Mouse (Mus musculus): Measurements from ENCODE around the gene Cct6b. TPM values are rescaled to one million over a fixed set of nuclear protein-coding genes. Genes with fewer than 3 reads are reported as not detected.

Gene Cct6b
- polyA plus RNA-seq, 1 experiment from 2014 or later = 0.28 TPM

GRCm38 (mm10) chr11:82692668-82693067 is 71.5 kb downstream of the Cct6b start:
- H3K4me3 ChIP-seq (ENCODE audit: low read depth, low read length) = no peak overlapping the region
- ATAC-seq (no peak), DNase-seq (no peak)
- H3K9ac ChIP-seq (replicated peaks) = no peak overlapping the region
- no peaks in the 10 kb centered on the region for H3K9me3 ChIP-seq (ENCODE audit: low read length)
- H3K27ac ChIP-seq (ENCODE audit: low read depth) = no peak overlapping the region
- no peak for TF ChIP-seq EP300 (IDR thresholded peaks at IDR 0.05; ENCODE audit: low read depth)
- no peak for TF ChIP-seq CTCF (IDR thresholded peaks at IDR 0.05; ENCODE audit: low read depth)
- 81% methylated on average over 6 of the region's 6 CpGs for WGBS (ENCODE audit: insufficient replicate concordance)
- no peaks in the 10 kb centered on the region for H3K36me3 ChIP-seq (replicated peaks; ENCODE audit: insufficient read depth, low read length)
- H3K27me3 ChIP-seq (ENCODE audit: insufficient read depth, low read length) = no peaks in the 10 kb centered on the region
- H3K4me1 ChIP-seq (ENCODE audit: insufficient read depth) = no peaks in the 10 kb centered on the region
- H3K4me2 ChIP-seq (ENCODE audit: low read depth, low read length) = no peak overlapping the region

DNA sequence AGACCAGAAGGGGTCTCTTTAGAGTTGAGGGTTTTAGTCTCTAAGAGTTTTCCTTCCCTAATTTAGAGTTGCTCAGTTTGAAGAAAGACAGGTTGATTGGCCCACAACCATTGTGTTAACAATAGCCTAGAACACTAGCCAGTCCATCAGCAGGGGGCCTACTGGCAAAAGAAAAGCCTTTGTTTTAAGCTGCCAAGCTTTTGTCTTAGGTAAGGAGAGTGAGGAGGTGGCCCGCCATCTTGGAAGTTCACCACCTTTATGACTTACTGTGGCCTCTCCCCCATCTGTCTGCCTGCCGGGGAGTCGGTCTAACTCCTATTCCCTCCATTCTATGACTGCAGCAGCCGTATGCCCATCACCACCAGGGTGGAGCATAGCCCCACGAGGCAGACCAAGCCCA is 73.6 kb downstream of the Cct6b start:
- no peaks in the 10 kb centered on the region for H3K4me1 ChIP-seq (ENCODE audit: insufficient read depth)
- no peak overlapping the region for H3K9ac ChIP-seq (replicated peaks)
- H3K27ac ChIP-seq (ENCODE audit: low read depth) = no peak overlapping the region
- H3K4me3 ChIP-seq (ENCODE audit: low read depth, low read length) = no peak overlapping the region
- no peak overlapping the region for H3K4me2 ChIP-seq (ENCODE audit: low read depth, low read length)
- H3K27me3 ChIP-seq (ENCODE audit: insufficient read depth, low read length) = no peaks in the 10 kb centered on the region
- no peak for TF ChIP-seq CTCF (IDR thresholded peaks at IDR 0.05; ENCODE audit: low read depth)
- no peak for TF ChIP-seq EP300 (IDR thresholded peaks at IDR 0.05; ENCODE audit: low read depth)
- DNase-seq (no peak), ATAC-seq (no peak)
- WGBS (ENCODE audit: insufficient replicate concordance) = 67% methylated on average over 5 of the region's 5 CpGs
- H3K9me3 ChIP-seq (ENCODE audit: low read length) = no peaks in the 10 kb centered on the region
- no peaks in the 10 kb centered on the region for H3K36me3 ChIP-seq (replicated peaks; ENCODE audit: insufficient read depth, low read length)

- no peak for TF ChIP-seq CTCF (IDR thresholded peaks at IDR 0.05; ENCODE audit: low read depth)
- H3K4me1 ChIP-seq (ENCODE audit: insufficient read depth) = no peaks in the 10 kb centered on the region
Observed at GRCm38 (mm10) chr11:82687668-82688067, 76.5 kb downstream of the Cct6b start.

DNA sequence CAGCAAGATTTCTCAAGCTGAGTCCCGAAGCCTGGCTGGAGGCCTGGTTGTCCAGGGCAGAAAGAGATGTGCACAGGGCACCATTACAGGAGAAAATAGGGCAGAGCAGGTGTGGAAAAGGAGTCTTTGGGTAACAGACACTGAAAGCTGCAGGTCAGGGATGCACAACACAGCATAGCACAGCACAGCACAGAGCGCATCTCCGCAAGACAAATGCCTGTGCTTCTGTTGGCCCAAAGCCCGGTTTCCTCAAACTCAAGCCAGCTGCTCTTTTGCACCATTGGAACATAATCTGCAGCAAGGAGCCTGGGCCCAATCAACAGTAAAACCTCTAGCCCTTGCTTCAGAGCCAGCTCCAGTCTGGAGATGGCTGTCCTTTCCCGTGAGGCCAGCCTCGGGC is 79.4 kb downstream of the Cct6b start:
- TF ChIP-seq EP300 (IDR thresholded peaks at IDR 0.05; ENCODE audit: low read depth) (no peak), CTCF (IDR thresholded peaks at IDR 0.05; ENCODE audit: low read depth) (no peak)
- WGBS (ENCODE audit: insufficient replicate concordance) = 71% methylated on average over 6 of the region's 6 CpGs
- Histone ChIP-seq H3K4me3 (ENCODE audit: low read depth, low read length) (no peak overlapping the region), H3K9ac (replicated peaks) (no peak overlapping the region), H3K36me3 (replicated peaks; ENCODE audit: insufficient read depth, low read length) (no peaks in the 10 kb centered on the region), H3K27ac (ENCODE audit: low read depth) (no peak overlapping the region), H3K4me1 (ENCODE audit: insufficient read depth) (no peaks in the 10 kb centered on the region), H3K9me3 (ENCODE audit: low read length) (no peaks in the 10 kb centered on the region), H3K4me2 (ENCODE audit: low read depth, low read length) (no peak overlapping the region), H3K27me3 (ENCODE audit: insufficient read depth, low read length) (no peaks in the 10 kb centered on the region)
- DNase-seq = no peak
- no peak for ATAC-seq

More at GRCm38 (mm10) chr11:82687668-82688067, 76.5 kb downstream of the Cct6b start:
- no peak overlapping the region for H3K4me2 ChIP-seq (ENCODE audit: low read depth, low read length)
- DNase-seq (no peak), ATAC-seq (no peak)
- no peak overlapping the region for H3K9ac ChIP-seq (replicated peaks)
- no peak overlapping the region for H3K4me3 ChIP-seq (ENCODE audit: low read depth, low read length)
- no peaks in the 10 kb centered on the region for H3K36me3 ChIP-seq (replicated peaks; ENCODE audit: insufficient read depth, low read length)
- H3K27me3 ChIP-seq (ENCODE audit: insufficient read depth, low read length) = no peaks in the 10 kb centered on the region
- H3K27ac ChIP-seq (ENCODE audit: low read depth) = no peak overlapping the region
- no peaks in the 10 kb centered on the region for H3K9me3 ChIP-seq (ENCODE audit: low read length)

DNA sequence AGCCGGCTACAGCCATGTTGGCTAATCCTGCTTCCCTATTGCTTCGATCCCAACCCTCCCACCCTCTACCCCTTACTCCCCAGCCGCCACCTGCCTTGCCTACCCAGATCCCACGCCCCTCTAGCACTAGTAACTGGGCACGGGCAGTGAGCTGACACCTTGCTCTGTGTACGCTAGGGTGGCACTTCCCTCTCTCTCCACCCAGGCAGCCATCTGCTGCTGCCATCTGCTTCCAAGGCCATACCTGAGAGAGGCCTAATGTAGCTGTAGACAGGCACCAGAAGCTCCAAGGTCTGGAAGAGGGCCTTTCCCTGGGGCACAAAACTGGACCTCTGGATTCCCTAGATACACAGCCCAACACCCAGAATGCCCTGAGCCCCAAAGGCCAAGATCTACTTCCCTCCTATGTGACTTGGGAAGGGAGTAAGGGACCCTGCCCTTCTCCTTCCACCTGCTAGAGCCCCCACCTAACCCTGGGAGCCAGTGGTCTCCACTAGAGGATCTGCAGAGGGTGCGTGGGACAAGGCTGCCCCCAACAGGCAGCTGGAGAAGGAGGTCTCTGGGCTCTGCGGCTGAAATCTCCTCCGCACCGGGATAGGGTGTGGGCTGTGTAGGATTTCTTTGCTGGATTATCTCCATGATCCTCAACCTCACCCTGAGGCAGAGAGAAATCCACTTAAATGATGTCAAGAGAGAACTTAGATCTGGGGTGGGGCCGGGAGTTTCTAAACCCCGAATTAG is 80.2 kb downstream of the Cct6b start:
- Histone ChIP-seq H3K36me3 (replicated peaks; ENCODE audit: insufficient read depth, low read length) (no peaks in the 10 kb centered on the region), H3K4me1 (ENCODE audit: insufficient read depth) (no peaks in the 10 kb centered on the region), H3K9ac (replicated peaks) (no peak overlapping the region), H3K27me3 (ENCODE audit: insufficient read depth, low read length) (no peaks in the 10 kb centered on the region), H3K9me3 (ENCODE audit: low read length) (no peaks in the 10 kb centered on the region), H3K4me3 (ENCODE audit: low read depth, low read length) (no peak overlapping the region), H3K27ac (ENCODE audit: low read depth) (no peak overlapping the region), H3K4me2 (ENCODE audit: low read depth, low read length) (no peak overlapping the region)
- 47% methylated on average over 12 of the region's 12 CpGs for WGBS (ENCODE audit: insufficient replicate concordance)
- ATAC-seq (no peak), DNase-seq (peak; percentile 17)
- TF ChIP-seq EP300 (IDR thresholded peaks at IDR 0.05; ENCODE audit: low read depth) = no peak
- peak; percentile 57 for TF ChIP-seq CTCF (IDR thresholded peaks at IDR 0.05; ENCODE audit: low read depth)

DNA sequence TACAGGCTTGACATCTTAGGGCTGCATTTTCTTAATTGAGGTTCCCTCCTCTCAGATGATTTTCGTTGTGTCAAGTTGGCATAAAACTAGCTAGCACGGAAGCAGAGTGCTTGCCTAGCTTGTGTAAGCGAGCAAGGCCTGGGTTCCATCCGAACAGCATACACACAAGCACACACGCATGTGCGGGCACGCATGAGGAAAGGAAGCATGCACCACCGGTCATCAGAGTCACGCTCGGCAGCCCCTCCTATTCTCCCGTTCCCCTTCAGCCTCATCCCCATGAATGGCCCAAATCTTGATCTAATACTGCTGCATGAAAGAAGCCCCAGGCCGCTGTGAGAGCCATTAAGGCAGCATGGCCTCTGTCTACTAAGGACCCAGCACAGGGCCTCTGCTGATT is 85.6 kb downstream of the Cct6b start:
- Histone ChIP-seq H3K36me3 (replicated peaks; ENCODE audit: insufficient read depth, low read length) (no peaks in the 10 kb centered on the region), H3K4me2 (ENCODE audit: low read depth, low read length) (no peak overlapping the region), H3K27ac (ENCODE audit: low read depth) (no peak overlapping the region), H3K27me3 (ENCODE audit: insufficient read depth, low read length) (no peaks in the 10 kb centered on the region), H3K9ac (replicated peaks) (no peak overlapping the region), H3K4me3 (ENCODE audit: low read depth, low read length) (no peak overlapping the region), H3K9me3 (ENCODE audit: low read length) (no peaks in the 10 kb centered on the region), H3K4me1 (ENCODE audit: insufficient read depth) (no peaks in the 10 kb centered on the region)
- 75% methylated on average over 12 of the region's 12 CpGs for WGBS (ENCODE audit: insufficient replicate concordance)
- TF ChIP-seq EP300 (IDR thresholded peaks at IDR 0.05; ENCODE audit: low read depth) = no peak
- TF ChIP-seq CTCF (IDR thresholded peaks at IDR 0.05; ENCODE audit: low read depth) = no peak
- ATAC-seq = no peak
- DNase-seq = peak; percentile 18

Other genes starting within 250 kb of the Cct6b start
- 11.8 and 11.9 TPM in 2 replicates for gene Zfp830, start within 50 bp of the Cct6b start, polyA plus RNA-seq (2015; fragmentation: Nextera tagmentation; extraction: Ambion mirVana)
- gene Lig3, start 16.8 kb upstream of the Cct6b start, polyA plus RNA-seq (2015; fragmentation: Nextera tagmentation; extraction: Ambion mirVana) = 4.8 TPM in 2 replicates
- 10.1 and 11.3 TPM in 2 replicates for gene Rffl, start 106.9 kb upstream of the Cct6b start, polyA plus RNA-seq (2015; fragmentation: Nextera tagmentation; extraction: Ambion mirVana)
- gene Rad51d, start 126.3 kb upstream of the Cct6b start, polyA plus RNA-seq (2015; fragmentation: Nextera tagmentation; extraction: Ambion mirVana) = 3.4 and 4.4 TPM in 2 replicates
- gene Fndc8, start 127.8 kb upstream of the Cct6b start, polyA plus RNA-seq (2015; fragmentation: Nextera tagmentation; extraction: Ambion mirVana) = 0.28 and 0.30 TPM in 2 replicates
- gene Nle1, start 144.1 kb upstream of the Cct6b start, polyA plus RNA-seq (2015; fragmentation: Nextera tagmentation; extraction: Ambion mirVana) = 9.1 and 9.2 TPM in 2 replicates
- gene Unc45b, start 146.2 kb upstream of the Cct6b start, polyA plus RNA-seq (2015; fragmentation: Nextera tagmentation; extraction: Ambion mirVana) = 1.6 TPM in 2 replicates
- gene Slfn5, start 187.0 kb upstream of the Cct6b start, polyA plus RNA-seq (2015; fragmentation: Nextera tagmentation; extraction: Ambion mirVana) = 4.5 and 5.1 TPM in 2 replicates
- 1.8 and 2.2 TPM in 2 replicates for gene Slfn9, start 227.5 kb upstream of the Cct6b start, polyA plus RNA-seq (2015; fragmentation: Nextera tagmentation; extraction: Ambion mirVana)

All from liver, postnatal 0 days (tissue).